Mouse (Mus musculus) liver, embryonic 12.5 days (tissue): ENCODE measurements around the gene Spin4. TPM values are rescaled to one million over a fixed set of nuclear protein-coding genes. Genes with fewer than 3 reads are reported as not detected.
A peak's percentile ranks its signal among the peaks of the same experiment; 100 is the strongest.

Source experiments
- ATAC-seq: fragments of 200-750 bp; cut with Nextera tagmentation; 2 replicates; pipeline ENCODE4 v1.8.0; 2017; ENCODE audit warnings: moderate number of reproducible peaks, mild to moderate bottlenecking, moderate library complexity
- H3K27ac ChIP-seq: fragments of 300-500 bp; sonication (generic); 2 replicates; pipeline ENCODE4 v1.5.1; 2016; ENCODE audit warnings: mild to moderate bottlenecking
- H3K27me3 ChIP-seq: fragments of 300-500 bp; sonication (generic); replicated peaks from 2 replicates; pipeline ENCODE4 v1.6.1; 2016; ENCODE audit warnings: mild to moderate bottlenecking, moderate library complexity
- H3K36me3 ChIP-seq: fragments of 300-500 bp; sonication (generic); 2 replicates; pipeline ENCODE4 v1.6.1; 2016; ENCODE audit warnings: mild to moderate bottlenecking, moderate library complexity
- H3K4me1 ChIP-seq: fragments of 300-500 bp; sonication (generic); 2 replicates; pipeline ENCODE4 v1.6.1; 2016
- H3K4me2 ChIP-seq: fragments of 300-500 bp; sonication (generic); 2 replicates; pipeline ENCODE4 v1.6.1; 2016; ENCODE audit warnings: mild to moderate bottlenecking, moderate library complexity
- H3K4me3 ChIP-seq: fragments of 300-500 bp; sonication (generic); 2 replicates; pipeline ENCODE4 v1.5.1; 2016; ENCODE audit warnings: mild to moderate bottlenecking, moderate library complexity
- H3K9ac ChIP-seq: fragments of 300-500 bp; sonication (generic); 2 replicates; pipeline ENCODE4 v1.6.1; 2016; ENCODE audit warnings: mild to moderate bottlenecking, moderate library complexity
- H3K9me3 ChIP-seq: fragments of 300-500 bp; sonication (generic); replicated peaks from 2 replicates; pipeline ENCODE4 v1.6.1; 2016; ENCODE audit warnings: mild to moderate bottlenecking, moderate library complexity
- WGBS: fragments of 180-500 bp; shearing (Covaris S2); methylation state at CpG from one replicate; pipeline ENCODE4 v1.1.7; 2016; ENCODE audit not compliant: insufficient replicate concordance; 5-methylcytosine and 5-hydroxymethylcytosine counted together
- polyA plus RNA-seq: library from polyadenylated mRNA; unstranded; fragments of >200 nt; fragmentation: Nextera tagmentation; extraction: Ambion mirVana; gene quantifications from 2 replicates; pipeline ENCODE4 v1.2.1, GENCODE M21; 2016

The Spin4 gene
- polyA plus RNA-seq = 1.5 and 2.1 TPM in 2 replicates

- WGBS = 8% methylated on average over 29 of the region's 30 CpGs
- Histone ChIP-seq H3K4me3 (peak within 1 kb of the TSS; percentile 61), H3K4me2 (peak within 1 kb of the TSS; percentile 77), H3K27ac (peak within 1 kb of the TSS; percentile 65), H3K36me3 (no peaks in the 10 kb centered on the region), H3K4me1 (no peaks in the 10 kb centered on the region), H3K9ac (peak within 1 kb of the TSS; percentile 48), H3K27me3 (peaks cover 14% of the 10 kb centered on the region; the same call in 1 of the 2 replicates), H3K9me3 (no peaks in the 10 kb centered on the region)
- peak; percentile 79 for ATAC-seq
These were observed at the start of gene Spin4 for GRCm38 (mm10) chrX:95026361-95026892. Gene Spin4, minus strand, starts transcription at chrX:95026682.

GRCm38 (mm10) chrX:95027907-95028306, 1.4 kb upstream of the Spin4 start:
- no peaks in the 10 kb centered on the region for H3K9me3 ChIP-seq
- whole genome bisulfite sequencing = 61% methylated on average over 5 of the region's 5 CpGs
- H3K9ac ChIP-seq = no peak overlapping the region
- peaks cover 14% of the 10 kb centered on the region; the same call in 1 of the 2 replicates for H3K27me3 ChIP-seq
- ATAC-seq = no peak
- H3K36me3 ChIP-seq = no peaks in the 10 kb centered on the region
- no peak overlapping the region for H3K4me3 ChIP-seq
- H3K4me2 ChIP-seq = no peak overlapping the region
- no peak overlapping the region for H3K27ac ChIP-seq
- no peaks in the 10 kb centered on the region for H3K4me1 ChIP-seq

- no peaks in the 10 kb centered on the region for H3K9me3 ChIP-seq
- ATAC-seq = peak; percentile 60
- WGBS = 12% methylated on average over 23 of the region's 23 CpGs
- H3K36me3 ChIP-seq = no peaks in the 10 kb centered on the region
- no peaks in the 10 kb centered on the region for H3K4me1 ChIP-seq
- H3K27me3 ChIP-seq = peaks cover 14% of the 10 kb centered on the region; the same call in 1 of the 2 replicates
- H3K27ac ChIP-seq = peak overlapping the region; percentile 65; the same call in 1 of the 2 replicates
- peak overlapping the region; percentile 48; the same call in 1 of the 2 replicates for H3K9ac ChIP-seq
- peak overlapping the region; percentile 61 for H3K4me3 ChIP-seq
- H3K4me2 ChIP-seq = peak overlapping the region; percentile 77
These were observed 612 bp downstream of the Spin4 start for GRCm38 (mm10) chrX:95025779-95026360.

DNA sequence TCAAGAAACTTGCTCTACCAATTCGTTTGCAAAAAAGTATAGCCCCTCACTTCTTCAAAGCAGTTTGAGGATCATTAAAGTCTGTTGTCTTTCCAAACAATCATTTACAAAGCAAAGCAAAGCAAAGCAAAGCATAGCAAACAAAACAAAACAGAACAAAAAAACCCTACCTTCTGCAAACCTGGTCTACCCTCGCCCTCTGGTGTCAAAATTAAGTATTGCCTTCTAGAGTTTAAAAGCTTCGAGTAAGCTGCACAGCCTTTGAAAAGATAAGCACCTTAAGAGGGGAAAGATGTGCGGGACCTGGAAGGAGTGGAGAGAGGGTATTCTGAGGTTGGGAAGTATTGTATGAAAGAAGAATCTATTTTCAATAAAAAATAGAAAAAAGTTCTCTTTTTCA, 14.4 kb downstream of the Spin4 start:
- 9% methylated on average over 4 of the region's 4 CpGs for WGBS
- ATAC-seq = no peak

GRCm38 (mm10) chrX:94998845-94999244, 27.6 kb downstream of the Spin4 start:
- H3K27ac ChIP-seq = no peak overlapping the region
- H3K4me3 ChIP-seq = no peak overlapping the region
- H3K27me3 ChIP-seq = no peaks in the 10 kb centered on the region; the same call in 1 of the 2 replicates
- H3K9ac ChIP-seq = no peak overlapping the region
- ATAC-seq = no peak
- H3K36me3 ChIP-seq = no peaks in the 10 kb centered on the region
- no peaks in the 10 kb centered on the region for H3K9me3 ChIP-seq
- no peaks in the 10 kb centered on the region for H3K4me1 ChIP-seq
- WGBS = 77% methylated on average over 11 of the region's 11 CpGs
- H3K4me2 ChIP-seq = no peak overlapping the region

More for the DNA sequence above, 14.4 kb downstream of the Spin4 start:
- Histone ChIP-seq H3K4me2 (no peak overlapping the region), H3K4me1 (no peaks in the 10 kb centered on the region), H3K27me3 (no peaks in the 10 kb centered on the region; the same call in 1 of the 2 replicates), H3K4me3 (no peak overlapping the region), H3K9ac (no peak overlapping the region), H3K36me3 (no peaks in the 10 kb centered on the region), H3K9me3 (no peaks in the 10 kb centered on the region), H3K27ac (no peak overlapping the region)

DNA sequence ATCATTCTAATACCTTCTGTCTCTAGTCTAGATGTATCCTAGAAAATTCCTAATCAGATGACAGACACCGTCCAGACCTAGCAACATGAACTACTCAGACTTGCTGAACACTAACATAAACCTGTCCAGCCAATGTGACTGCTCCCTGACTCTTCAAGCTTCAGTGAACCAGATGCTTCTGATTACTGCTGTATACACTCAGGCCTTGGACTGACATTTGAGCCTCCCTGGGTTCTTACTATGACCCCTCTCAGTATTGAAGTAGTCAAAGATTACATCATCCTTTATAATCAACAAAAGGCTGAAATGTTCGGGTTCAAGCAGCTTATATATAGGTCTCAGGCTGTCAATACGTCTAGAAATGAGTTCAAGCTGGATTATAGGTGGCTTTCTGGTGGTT, 32.4 kb downstream of the Spin4 start:
- ATAC-seq = no peak
- Histone ChIP-seq H3K4me3 (no peak overlapping the region), H3K9me3 (no peaks in the 10 kb centered on the region), H3K27me3 (peaks cover 15% of the 10 kb centered on the region), H3K36me3 (no peaks in the 10 kb centered on the region), H3K27ac (no peak overlapping the region), H3K4me2 (no peak overlapping the region), H3K4me1 (0 out of 2 replicates have a peak, but pooled peaks cover 11% of the 10 kb centered on the region), H3K9ac (no peak overlapping the region)
- WGBS = 55% methylated on average over 3 of the region's 3 CpGs

GRCm38 (mm10) chrX:94990903-94991302, 35.6 kb downstream of the Spin4 start:
- no peak overlapping the region for H3K9ac ChIP-seq

GRCm38 (mm10) chrX:94990080-94990825, 36.2 kb downstream of the Spin4 start:
- peak; percentile 71 for ATAC-seq
- WGBS = 14% methylated on average over 29 of the region's 29 CpGs

More at GRCm38 (mm10) chrX:94990903-94991302, 35.6 kb downstream of the Spin4 start:
- H3K36me3 ChIP-seq = no peaks in the 10 kb centered on the region
- 71% methylated on average over 2 of the region's 2 CpGs for WGBS
- H3K27me3 ChIP-seq = peaks cover 15% of the 10 kb centered on the region
- H3K4me1 ChIP-seq = 0 out of 2 replicates have a peak, but pooled peaks cover 11% of the 10 kb centered on the region
- peak overlapping the region; percentile 43 for H3K4me3 ChIP-seq
- H3K4me2 ChIP-seq = peak overlapping the region; percentile 70
- H3K9me3 ChIP-seq = no peaks in the 10 kb centered on the region
- ATAC-seq = no peak
- H3K27ac ChIP-seq = no peak overlapping the region

More at GRCm38 (mm10) chrX:94990080-94990825, 36.2 kb downstream of the Spin4 start:
- no peak overlapping the region for H3K27ac ChIP-seq
- H3K9me3 ChIP-seq = no peaks in the 10 kb centered on the region
- H3K27me3 ChIP-seq = peaks cover 15% of the 10 kb centered on the region
- peak overlapping the region; percentile 43 for H3K4me3 ChIP-seq
- H3K4me2 ChIP-seq = peak overlapping the region; percentile 70
- H3K4me1 ChIP-seq = 0 out of 2 replicates have a peak, but pooled peaks cover 11% of the 10 kb centered on the region
- H3K36me3 ChIP-seq = no peaks in the 10 kb centered on the region
- peak overlapping the region; percentile 50 for H3K9ac ChIP-seq

Other genes with a start within 250 kb of the Spin4 start
- gene Arhgef9, start 170.2 kb upstream of the Spin4 start, polyA plus RNA-seq = 1.7 and 2.2 TPM in 2 replicates